Mouse (Mus musculus) brain, embryonic 14.5 days (tissue): ENCODE results near the gene Fam173a. TPM values are rescaled to one million over a fixed set of nuclear protein-coding genes. Genes with fewer than 3 reads are reported as not detected.

Experiments used
- DNase-seq: peaks from one replicate; pipeline ENCODE4 v3.0.0-alpha.2; 2011; ENCODE audit warnings: low read depth
- CTCF ChIP-seq: fragments of 200-500 bp; IDR thresholded peaks from 2 replicates; pipeline ENCODE4 v1.5.1; 2012; ENCODE audit warnings: inconsistent platforms, mild to moderate bottlenecking, moderate library complexity, borderline replicate concordance; ENCODE audit not compliant: insufficient read depth, insufficient read length; ENCODE audit errors: extremely low read depth
- POLR2A ChIP-seq: fragments of 200-500 bp; IDR thresholded peaks from 2 replicates; pipeline ENCODE4 v1.6.1; 2012; ENCODE audit warnings: mild to moderate bottlenecking, inconsistent platforms, borderline replicate concordance; ENCODE audit not compliant: poor library complexity, insufficient read depth, insufficient read length, severe bottlenecking; ENCODE audit errors: extremely low read depth
- polyA plus RNA-seq: library from polyadenylated mRNA; depleted of rRNA; stranded (reverse); fragments of >200 nt; gene quantifications from 2 replicates; pipeline ENCODE4 v1.2.3, GENCODE M21; 2012

The Fam173a gene
- polyA plus RNA-seq, 1 experiment: 93.9 TPM

DNA sequence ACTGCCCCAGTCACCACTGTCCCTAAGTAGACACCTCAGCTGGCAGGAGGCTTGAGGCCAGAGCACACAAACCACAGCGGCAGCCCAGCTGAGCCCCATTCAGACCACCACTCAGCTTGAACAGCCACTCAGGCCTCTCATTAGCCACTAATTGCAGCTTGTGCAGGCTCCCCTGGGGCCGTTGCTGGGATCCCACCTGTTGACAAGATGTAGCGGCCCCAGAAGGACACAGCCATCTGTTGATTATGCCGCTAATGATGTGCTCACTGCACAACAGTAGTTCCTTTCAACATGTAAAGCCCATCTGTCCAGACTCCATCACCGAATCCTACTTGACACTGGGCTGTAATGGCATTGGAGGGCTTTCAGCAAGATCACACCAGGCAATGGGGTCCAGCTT is 26.8 kb downstream of the Fam173a start:
- TF ChIP-seq CTCF (no peak), POLR2A (no peak)

DNA sequence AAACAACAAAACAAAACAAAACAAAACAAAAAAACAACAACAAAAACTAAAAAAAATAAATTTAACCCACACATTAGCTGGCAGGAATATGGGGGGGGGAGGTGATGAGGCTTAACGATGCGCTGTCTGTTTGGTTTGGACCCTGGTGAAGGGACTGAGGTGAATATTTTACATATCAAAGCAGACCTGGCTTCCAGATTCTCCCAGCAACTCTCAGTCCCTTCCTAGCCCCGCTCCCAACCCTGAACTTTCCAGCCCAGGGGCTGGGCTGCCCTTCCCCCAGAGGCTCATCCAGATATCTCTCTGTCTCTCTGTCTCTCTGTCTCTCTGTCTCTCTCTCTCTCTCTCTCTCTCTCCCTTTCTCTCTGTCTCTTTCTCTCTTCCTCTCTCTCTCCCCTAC is 30.1 kb downstream of the Fam173a start:
- no peak for DNase-seq
- TF ChIP-seq CTCF (no peak), POLR2A (no peak)

More for the DNA sequence above, 26.8 kb downstream of the Fam173a start:
- DNase-seq: peak; percentile 87

DNA sequence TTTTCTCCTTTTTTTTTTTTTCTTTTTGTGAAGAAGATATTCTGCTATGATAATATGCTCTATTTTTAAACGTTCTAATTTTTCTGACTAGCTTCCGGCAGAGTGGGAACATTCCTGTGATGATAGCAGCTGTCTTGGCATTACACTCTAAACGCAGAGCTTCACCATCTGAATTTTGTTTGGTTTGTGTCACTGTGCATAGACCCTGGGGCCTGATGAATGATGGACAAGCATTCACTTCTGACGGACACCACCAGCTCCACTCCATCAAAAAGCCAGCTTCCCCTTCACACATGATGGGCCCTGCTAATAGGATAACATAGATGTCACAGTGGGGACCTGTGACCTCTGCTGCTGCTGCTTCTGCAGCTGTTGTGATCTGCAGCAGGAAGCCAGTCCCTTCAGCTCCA is 31.1 kb downstream of the Fam173a start:
- DNase-seq: no peak
- TF ChIP-seq POLR2A (no peak), CTCF (no peak)

DNA sequence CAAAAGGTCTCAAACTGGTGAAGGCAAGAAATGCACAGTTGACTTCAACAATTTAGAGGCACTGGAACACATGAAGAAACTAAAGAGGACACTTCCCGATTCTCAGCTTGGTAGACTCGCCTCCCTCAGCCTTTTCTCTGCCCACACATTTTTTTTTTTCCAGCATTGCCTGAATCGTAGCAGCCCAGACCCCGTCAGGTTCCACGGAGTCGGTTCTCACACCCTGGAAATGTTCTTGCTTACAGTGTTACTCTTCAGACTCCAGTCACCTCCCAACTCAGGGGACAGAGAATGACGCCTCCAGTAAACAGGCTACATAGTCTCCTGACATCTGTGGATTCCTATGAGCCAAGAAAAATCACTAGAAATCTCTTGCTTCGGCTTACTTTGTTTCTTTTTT is 32.6 kb downstream of the Fam173a start:
- no peak for DNase-seq
- no peak for TF ChIP-seq POLR2A
- TF ChIP-seq CTCF: no peak

DNA sequence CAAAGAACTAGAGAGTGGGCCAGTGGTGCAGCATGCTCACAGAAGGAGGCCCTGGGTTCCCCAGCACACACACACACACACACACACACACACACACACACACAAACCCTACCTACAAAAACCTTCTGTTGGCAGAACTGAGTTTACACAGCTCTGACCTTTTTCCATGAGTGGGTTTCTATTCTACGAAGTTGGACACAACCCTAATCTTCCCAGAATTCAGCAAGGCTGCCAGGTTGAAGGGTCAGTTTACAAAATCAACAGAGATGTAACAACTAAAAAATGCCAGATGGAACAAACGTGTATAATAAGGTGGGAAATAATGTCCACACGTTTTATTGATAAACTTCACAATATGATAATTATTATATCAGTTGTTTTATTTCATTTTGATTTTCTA is 35.0 kb downstream of the Fam173a start:
- TF ChIP-seq POLR2A: no peak
- no peak for TF ChIP-seq CTCF
- no peak for DNase-seq

DNA sequence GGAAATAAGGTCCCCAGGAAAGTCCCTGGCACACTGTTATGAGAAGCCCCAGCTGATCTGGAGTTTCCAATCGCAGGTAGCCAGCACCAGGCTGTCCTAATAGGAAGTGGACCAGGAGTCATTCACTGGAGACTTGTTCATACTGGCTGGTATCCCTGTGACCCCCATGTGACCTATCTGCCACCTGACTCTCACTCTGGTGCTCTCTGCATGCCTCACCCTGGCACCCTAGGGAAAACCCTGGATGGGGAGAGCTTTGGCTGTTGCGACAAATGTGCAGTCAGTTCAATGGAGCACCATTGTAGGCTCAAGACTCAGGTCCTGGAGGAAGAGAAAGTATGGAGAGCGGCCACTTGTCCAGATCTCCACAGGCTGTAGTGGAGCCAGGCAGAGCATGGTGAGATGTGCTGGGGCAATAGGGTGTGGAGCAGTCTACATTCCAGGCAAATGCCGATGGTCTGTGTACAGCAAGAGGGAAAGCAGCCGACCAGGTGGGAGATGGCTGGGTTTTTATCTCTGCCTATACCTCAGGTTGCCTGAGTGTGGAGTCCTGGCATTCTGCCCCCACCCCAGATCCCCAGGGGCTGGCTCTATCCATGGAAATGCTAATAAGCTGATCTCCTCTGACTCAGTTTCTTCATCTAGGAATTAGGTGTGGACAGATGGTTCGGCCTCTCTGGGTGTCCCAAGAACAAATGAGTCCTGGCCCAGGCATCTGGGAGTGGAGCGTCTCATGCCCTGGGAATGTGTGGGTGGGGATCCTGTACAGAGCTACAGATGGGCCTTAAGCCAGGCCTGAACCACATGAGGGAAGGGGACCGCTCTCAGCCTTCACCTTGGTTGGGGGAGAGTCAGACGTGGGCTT is 36.1 kb downstream of the Fam173a start:
- no peak for DNase-seq
- TF ChIP-seq CTCF (no peak), POLR2A (no peak)

DNA sequence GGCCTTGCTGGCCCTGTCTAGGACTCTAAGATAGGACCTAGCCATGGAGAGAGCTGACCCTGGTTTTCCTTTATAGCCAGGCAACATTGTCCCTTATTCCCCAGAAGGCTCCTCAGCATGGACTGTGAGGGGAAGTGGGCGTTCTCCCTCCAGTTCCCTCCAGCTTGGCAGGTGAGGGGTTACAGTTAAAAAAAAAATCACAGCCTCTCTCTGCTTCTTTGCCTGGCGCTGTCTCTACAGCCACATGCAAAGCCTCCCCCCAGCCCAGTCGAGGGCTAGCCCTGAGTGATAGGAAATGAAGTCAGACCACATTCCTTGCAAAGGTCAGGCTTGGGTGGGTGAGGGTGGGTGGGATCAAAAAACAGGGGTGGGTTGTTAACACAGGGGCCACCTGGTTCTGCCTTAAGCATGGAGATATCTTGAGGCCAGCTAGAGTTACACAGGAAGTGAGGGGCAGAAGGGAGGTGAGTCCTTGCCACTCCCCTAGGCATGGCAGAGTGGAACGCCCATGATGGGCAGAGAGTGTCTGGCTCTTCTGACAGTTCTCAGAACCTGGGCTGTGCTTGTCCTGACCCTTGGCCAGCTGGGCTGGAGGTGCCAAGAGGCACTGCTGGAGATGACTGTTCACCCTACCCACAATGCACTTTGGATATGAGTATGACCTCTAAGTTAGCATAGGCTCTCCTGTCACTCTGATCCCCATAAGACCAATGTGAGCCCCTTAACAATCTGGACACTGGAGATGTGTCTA is 36.9 kb downstream of the Fam173a start:
- TF ChIP-seq POLR2A (no peak), CTCF (no peak)
- no peak for DNase-seq

DNA sequence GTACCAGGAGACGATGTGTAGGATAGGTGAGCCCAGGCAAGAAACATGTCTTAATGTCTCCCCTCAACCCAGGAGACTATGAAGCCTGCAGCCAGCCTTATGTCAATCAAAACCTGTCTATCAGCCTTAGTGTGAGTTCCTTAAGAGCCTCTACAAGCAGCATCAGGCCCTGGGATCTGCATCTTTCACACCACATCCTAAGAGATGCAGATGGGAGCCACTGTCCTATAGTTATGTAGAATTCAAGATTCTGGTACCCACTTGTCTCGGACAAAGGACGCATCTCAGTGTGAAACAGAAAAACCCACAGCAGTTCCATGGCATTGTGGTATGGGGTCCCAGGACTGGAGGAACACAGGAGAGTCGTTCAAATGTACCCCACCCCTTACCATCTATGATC is 37.6 kb downstream of the Fam173a start:
- TF ChIP-seq POLR2A (no peak), CTCF (no peak)
- DNase-seq: no peak

DNA sequence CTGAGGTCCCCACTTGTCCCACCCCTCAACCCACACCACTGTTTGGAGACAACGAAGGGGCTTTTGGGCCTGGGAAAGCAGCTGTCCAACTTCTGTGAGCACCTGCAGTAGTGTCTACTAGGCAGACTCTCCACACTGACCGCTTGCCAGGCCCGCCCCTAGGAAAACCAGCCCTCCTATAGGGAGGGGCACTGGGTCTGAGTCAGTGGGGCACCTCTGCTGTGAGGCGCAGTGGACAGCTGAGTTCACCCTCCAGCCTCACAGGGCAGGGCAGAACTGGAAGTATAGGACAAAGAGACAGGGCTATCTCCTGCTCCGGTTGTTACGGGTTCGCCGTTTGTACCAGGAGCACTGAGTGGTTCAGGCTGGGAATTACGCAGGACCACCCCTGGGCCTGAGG is 38.5 kb downstream of the Fam173a start, which contains the start of gene Msln:
Msln (minus strand) TSS at position 138 of the 400 bp plus-strand sequence.
- TF ChIP-seq CTCF: no peak
- no peak for TF ChIP-seq POLR2A

DNA sequence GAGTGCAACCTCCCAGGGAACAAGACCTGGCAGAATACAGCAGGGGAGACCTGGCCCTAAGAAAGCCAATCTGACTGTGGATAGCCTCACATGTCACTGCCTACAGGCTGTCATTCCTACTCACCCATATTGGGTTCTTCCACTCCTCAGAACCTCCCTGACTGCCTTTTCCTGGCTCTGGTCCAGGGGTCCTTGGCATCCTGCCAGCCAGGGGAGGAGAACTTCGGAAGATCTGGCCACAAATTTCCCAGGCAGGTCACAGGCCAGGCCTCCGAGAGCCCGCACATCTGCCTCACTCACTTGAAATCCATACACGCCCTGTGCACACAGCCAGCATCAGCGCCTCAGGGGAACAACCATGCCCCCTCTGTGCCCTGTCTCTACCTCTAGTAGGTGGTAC is 41.3 kb downstream of the Fam173a start:
- peak; percentile 36 for DNase-seq
- no peak for TF ChIP-seq CTCF

More for the DNA sequence above, 38.5 kb downstream of the Fam173a start, which contains the start of gene Msln:
- no peak for DNase-seq

DNA sequence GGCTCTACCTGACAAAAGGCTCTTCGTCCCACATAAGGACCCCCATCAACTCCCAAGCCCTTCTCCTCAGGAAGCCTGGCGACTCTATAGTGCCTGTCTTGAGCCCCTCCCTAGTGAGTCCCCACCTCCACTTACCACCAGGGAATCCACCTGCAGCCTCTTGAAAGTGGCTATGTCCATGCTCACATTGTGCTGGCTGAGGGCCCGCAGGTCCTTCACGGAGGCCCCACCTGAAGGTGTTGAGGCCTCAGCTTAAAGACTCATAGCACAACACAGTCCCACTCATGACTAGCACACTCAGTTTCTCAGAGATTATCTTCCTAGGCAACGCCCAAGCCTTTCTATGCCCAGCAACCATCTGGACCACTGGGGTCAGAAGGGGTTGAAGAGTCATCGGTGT is 43.4 kb downstream of the Fam173a start:
- no peak for DNase-seq
- TF ChIP-seq CTCF (no peak), POLR2A (no peak)

DNA sequence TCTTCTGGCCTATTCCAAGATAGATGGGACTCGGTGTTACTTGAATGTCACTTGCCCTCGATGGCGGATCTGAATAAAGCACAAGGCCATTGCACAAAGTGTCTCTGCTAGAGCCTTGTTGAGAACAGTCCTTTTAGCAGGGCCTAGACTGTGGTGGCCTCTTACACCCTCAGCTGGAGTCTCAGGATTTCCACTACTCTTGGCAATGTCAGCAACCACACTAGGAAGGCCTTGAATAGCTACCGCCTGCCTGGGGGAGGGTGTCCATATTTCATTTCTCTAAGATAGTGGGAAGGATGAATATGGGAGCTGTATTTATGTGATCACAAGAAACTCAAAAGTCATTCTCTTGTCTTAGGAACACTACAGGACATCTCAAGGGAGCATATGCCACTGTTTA is 44.5 kb downstream of the Fam173a start:
- TF ChIP-seq POLR2A: no peak
- TF ChIP-seq CTCF: no peak
- no peak for DNase-seq

DNA sequence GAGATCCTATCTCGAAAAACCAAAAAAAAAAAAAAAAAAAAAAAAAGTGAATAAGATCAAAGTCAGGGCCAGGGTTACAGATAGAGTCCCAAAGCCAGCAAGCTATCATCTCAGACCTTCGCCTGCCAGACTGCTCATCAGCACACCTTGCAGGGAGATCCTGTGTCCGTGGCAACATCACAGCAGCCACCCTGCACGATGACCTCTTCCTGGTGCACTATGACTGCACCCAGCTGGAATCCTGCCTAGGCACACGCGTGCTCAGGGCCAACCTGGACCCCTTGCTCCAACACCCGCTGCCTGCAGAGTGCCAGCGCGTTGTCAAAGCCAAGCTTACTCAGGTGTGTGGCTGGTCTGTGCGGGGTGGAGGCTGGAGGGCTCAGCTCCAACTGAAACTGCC is 48.4 kb downstream of the Fam173a start:
- TF ChIP-seq POLR2A (no peak), CTCF (no peak)
- no peak for DNase-seq
